Mouse (Mus musculus) megakaryocyte, embryonic 14.5 days (primary cell): ENCODE results near the gene Ushbp1.

ENCODE experiments used
- FLI1 ChIP-seq: IDR thresholded peaks from 2 replicates; pipeline ENCODE4 v1.6.1; 2012; ENCODE audit warnings: low read length, inconsistent platforms, mixed read lengths
- GATA1 ChIP-seq: IDR thresholded peaks from 3 replicates; pipeline ENCODE4 v1.6.1; 2012; ENCODE audit warnings: mixed read lengths, low read length, inconsistent platforms, borderline replicate concordance

DNA sequence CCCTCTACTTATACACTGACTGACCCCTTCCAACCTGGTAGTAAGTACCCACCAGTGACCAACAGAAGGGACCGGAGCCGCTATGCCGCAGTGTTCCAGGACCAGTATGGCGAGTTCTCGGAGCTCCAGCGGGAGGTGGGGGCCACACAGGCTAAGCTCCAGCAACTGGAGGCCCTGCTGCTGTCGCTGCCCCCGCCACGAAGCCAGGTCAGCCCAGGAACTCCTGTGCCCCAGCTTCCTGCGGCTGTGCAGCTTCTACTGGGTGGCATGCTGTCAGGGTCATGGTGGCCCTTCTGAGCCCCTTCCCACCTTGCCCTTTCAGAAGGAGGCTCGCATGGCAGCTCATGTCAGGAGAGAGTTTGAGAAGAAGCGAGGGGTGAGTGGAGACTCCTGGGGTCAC, 23.2 kb downstream of the Ushbp1 start:
- TF ChIP-seq GATA1 (no peak), FLI1 (no peak)
